Mouse (Mus musculus): ENCODE measurements around the gene Epb41l3. TPM values are rescaled to one million over a fixed set of nuclear protein-coding genes. Genes with fewer than 3 reads are reported as not detected.

Epb41l3 gene
- polyA plus RNA-seq, 1 experiment: not detected

DNA sequence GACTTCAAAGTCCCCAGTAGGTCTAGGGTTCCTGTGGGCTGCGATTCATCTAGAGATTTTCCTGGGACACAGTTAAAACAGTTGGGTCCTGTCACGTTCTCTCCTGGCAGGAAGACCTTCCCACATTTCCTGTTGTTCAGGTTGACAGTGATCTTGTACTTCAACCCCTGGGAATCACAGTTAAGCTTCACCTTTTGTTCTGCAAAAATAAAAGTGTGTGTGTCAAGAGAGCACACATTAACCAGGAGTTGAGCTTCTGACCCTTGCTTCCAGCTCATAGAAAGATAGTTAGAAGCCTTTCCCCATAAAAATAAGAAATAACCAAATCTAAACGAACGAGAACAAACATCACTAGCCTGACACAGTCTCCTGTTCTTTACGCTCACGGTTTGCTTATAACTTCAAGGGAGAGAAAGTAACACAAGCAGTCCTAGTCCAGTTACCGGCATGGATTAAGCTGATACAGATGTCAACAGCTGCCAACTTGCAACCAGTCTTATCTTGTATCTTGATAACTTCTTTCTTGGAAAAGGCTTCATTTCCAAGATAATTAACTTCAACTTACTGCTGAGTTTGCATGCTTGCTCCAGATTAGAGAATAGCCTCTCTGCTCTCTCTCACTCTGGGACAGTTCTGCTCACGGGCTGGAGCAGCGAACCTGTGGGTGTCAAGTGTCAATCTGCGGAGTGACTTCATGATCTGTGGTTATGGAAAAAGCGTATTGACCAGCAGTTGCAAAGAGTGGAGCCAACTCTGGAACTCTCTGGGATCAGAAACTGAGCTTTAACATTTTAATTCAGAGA is 7.3 kb upstream of the Epb41l3 start:
- WGBS: 81% methylated on average over 11 of the region's 11 CpGs
- Histone ChIP-seq H3K4me1 (ENCODE audit: control insufficient read depth, insufficient read depth, low read length) (no peaks in the 10 kb centered on the region), H3K27ac (ENCODE audit: insufficient read depth, low read depth, low read length) (no peak overlapping the region), H3K4me3 (ENCODE audit: insufficient read depth, low read depth, low read length) (no peak overlapping the region)
- TF ChIP-seq POLR2A (IDR thresholded peaks at IDR 0.05; ENCODE audit: insufficient read depth, low read depth, low read length) (no peak), CTCF (IDR thresholded peaks at IDR 0.05; ENCODE audit: insufficient read depth, low read depth, low read length) (no peak)

DNA sequence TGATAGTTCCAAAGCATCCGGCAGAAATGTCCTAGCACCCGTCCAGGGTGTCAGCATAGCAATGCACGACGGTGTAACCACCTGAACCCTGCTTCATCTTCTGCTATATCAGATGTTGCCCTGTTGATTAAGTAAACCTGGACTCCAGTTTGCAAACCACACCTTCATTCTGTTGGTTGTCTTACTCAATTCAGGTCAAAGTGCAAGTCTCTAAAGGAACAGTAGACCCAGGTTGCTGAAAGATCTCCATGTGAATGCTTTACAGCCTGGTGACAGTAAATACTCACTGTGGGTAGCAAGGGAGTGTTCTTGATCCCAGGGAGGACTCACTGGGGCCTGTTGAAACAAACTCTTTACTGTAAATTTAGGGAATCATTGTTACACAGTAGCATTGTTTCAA is 1.4 kb upstream of the Epb41l3 start:
- no peak for TF ChIP-seq CTCF (IDR thresholded peaks at IDR 0.05; ENCODE audit: insufficient read depth, low read depth, low read length)
- TF ChIP-seq POLR2A (IDR thresholded peaks at IDR 0.05; ENCODE audit: insufficient read depth, low read depth, low read length): no peak
- 91% methylated on average over 4 of the region's 4 CpGs for WGBS

DNA sequence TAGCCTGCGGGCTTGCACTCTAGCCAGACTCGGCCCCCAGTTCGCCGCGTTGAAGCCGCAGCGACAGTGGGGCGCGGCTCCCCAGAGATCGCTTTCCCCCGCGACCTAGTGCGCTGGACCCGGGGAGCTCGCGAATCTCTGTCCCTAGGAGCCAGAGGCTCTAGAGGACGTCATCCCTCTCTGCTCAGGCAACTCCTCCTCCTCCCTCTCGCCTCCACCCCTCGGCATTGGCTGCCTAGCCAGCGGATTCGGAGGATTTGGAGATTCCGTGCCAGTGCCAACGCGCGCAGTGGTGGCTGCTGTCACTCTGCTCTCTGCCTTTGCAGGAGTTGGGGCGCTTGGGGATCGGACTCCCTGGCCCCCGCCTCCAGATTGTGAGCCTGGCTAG is 749 bp downstream of the Epb41l3 start:
- Histone ChIP-seq H3K4me3 (ENCODE audit: insufficient read depth, low read depth, low read length) (peak overlapping the region; percentile 81), H3K4me1 (ENCODE audit: control insufficient read depth, insufficient read depth, low read length) (peaks cover 9% of the 10 kb centered on the region), H3K27ac (ENCODE audit: insufficient read depth, low read depth, low read length) (peak overlapping the region; percentile 53)
- WGBS: under 1% methylated on average over 28 of the region's 28 CpGs
- TF ChIP-seq CTCF (IDR thresholded peaks at IDR 0.05; ENCODE audit: insufficient read depth, low read depth, low read length) (no peak), POLR2A (IDR thresholded peaks at IDR 0.05; ENCODE audit: insufficient read depth, low read depth, low read length) (0 out of 2 replicates have a peak, but pooled peaks have one; percentile 18)

More for the DNA sequence above, 1.4 kb upstream of the Epb41l3 start:
- H3K27ac ChIP-seq (ENCODE audit: insufficient read depth, low read depth, low read length): no peak overlapping the region
- H3K4me1 ChIP-seq (ENCODE audit: control insufficient read depth, insufficient read depth, low read length): peaks cover 9% of the 10 kb centered on the region
- H3K4me3 ChIP-seq (ENCODE audit: insufficient read depth, low read depth, low read length): no peak overlapping the region

DNA sequence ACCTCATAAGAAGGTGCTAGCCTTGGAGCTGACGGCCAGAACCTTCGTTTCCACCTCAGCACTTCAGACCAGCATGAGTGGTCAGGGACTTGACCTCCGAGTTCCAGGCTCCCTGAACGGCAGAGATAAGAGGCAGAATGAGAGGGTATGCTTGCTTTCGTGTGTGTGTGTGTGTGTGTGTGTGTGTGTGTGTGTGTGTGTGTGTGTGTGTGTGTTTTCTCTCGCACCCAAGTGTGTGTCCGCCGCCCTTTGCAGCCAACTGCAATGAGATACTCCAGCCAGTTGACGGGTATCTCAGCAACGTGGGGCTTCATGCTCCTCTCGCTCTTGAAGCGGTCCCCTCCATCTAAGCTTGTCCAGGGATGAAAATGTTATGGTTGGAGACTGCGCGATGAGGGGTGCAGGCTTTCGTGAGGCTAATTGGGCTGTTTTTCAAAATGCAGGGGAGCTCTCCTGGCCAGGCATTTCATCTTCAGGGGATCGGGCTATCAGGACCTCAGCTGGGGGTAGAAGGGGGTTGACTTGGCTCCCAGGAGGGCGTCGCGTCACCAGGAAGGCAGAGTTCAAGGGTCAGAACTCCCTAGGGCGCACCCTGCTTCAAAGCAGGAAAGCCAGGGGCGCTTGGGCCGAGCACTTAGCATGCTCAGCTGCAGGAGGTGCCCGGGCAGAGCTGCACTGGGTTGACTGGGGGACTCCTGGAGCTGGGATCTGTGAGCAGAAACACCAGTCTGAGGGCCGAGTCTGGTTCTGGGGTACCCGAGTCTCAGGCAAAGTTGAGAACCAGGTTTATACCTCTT is 1.5 kb downstream of the Epb41l3 start:
- 3% methylated on average over 25 of the region's 25 CpGs for WGBS
- 0 out of 2 replicates have a peak, but pooled peaks have one; percentile 12 for TF ChIP-seq POLR2A (IDR thresholded peaks at IDR 0.05; ENCODE audit: insufficient read depth, low read depth, low read length)
- TF ChIP-seq CTCF (IDR thresholded peaks at IDR 0.05; ENCODE audit: insufficient read depth, low read depth, low read length): 0 out of 2 replicates have a peak, but pooled peaks have one; percentile 15
- Histone ChIP-seq H3K27ac (ENCODE audit: insufficient read depth, low read depth, low read length) (peak overlapping the region; percentile 53; the same call in 1 of the 2 replicates), H3K4me1 (ENCODE audit: control insufficient read depth, insufficient read depth, low read length) (peaks cover 9% of the 10 kb centered on the region), H3K4me3 (ENCODE audit: insufficient read depth, low read depth, low read length) (peak overlapping the region; percentile 81)

DNA sequence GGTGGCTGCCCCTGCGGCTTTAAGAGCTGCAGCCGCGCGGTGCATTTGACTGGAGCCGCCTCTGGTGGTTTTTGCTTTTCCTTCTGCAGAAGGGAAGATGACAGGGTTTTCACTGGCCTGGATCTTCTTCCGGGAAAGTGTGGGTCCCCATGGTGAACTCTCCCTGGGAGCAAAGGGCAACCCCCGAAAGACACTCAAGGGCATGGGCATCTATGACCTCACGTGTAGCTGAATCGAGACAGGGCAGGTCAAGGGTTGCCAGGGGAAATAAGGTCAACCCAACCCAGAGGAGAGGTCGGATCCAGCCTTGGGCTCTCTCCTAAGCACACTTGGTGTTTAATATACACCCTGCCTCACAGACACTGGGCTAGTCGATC is 2.0 kb downstream of the Epb41l3 start:
- Histone ChIP-seq H3K27ac (ENCODE audit: insufficient read depth, low read depth, low read length) (no peak overlapping the region; the same call in 1 of the 2 replicates), H3K4me1 (ENCODE audit: control insufficient read depth, insufficient read depth, low read length) (peaks cover 9% of the 10 kb centered on the region), H3K4me3 (ENCODE audit: insufficient read depth, low read depth, low read length) (peak overlapping the region; percentile 81)
- TF ChIP-seq CTCF (IDR thresholded peaks at IDR 0.05; ENCODE audit: insufficient read depth, low read depth, low read length) (no peak), POLR2A (IDR thresholded peaks at IDR 0.05; ENCODE audit: insufficient read depth, low read depth, low read length) (no peak)
- 27% methylated on average over 11 of the region's 11 CpGs for WGBS

DNA sequence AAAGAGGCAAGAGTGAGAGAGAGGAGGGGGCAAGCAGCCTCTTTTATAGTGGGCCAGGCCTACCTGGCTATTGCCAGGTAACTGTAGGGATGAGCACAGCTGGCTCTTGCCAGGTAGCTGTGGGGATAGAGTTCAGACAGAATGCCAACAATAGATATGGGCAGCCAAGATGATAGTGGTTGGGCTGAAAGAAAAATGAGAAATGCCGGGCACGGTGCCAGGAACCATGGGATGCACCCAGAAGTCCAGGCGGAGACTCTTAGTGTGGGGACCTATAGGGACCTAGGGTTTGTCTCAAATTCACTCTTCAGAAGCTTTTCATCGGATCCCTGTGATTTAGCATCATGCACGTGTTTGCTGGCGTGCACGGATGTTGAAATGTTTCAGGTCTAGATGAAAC is 6.8 kb downstream of the Epb41l3 start:
- no peak overlapping the region for H3K4me3 ChIP-seq (ENCODE audit: insufficient read depth, low read depth, low read length)
- TF ChIP-seq CTCF (IDR thresholded peaks at IDR 0.05; ENCODE audit: insufficient read depth, low read depth, low read length) (no peak), POLR2A (IDR thresholded peaks at IDR 0.05; ENCODE audit: insufficient read depth, low read depth, low read length) (no peak)
- 90% methylated on average over 7 of the region's 7 CpGs for WGBS
- H3K4me1 ChIP-seq (ENCODE audit: control insufficient read depth, insufficient read depth, low read length): peaks cover 4% of the 10 kb centered on the region
- H3K27ac ChIP-seq (ENCODE audit: insufficient read depth, low read depth, low read length): no peak overlapping the region

DNA sequence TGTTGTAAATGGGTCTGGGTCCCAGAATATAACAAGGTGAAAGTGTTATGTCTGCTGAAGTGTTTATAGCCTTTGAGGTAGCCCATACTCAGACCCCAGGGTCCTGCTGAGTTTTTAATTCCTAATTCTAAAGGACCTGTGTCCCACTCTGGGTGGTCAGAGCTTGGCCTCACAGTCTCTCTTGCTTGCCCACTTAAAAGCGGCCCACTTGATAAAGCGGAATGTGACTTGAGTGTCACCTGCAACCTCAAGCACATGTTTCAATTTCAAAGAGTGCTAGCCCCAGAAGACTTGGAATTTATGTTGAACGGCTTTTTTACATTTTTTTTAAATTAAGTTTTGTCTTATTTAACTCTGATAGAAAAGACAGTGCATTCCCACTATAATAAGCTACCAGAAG is 16.1 kb downstream of the Epb41l3 start:
- no peak for TF ChIP-seq POLR2A (IDR thresholded peaks at IDR 0.05; ENCODE audit: insufficient read depth, low read depth, low read length)
- TF ChIP-seq CTCF (IDR thresholded peaks at IDR 0.05; ENCODE audit: insufficient read depth, low read depth, low read length): no peak
- H3K4me3 ChIP-seq (ENCODE audit: insufficient read depth, low read depth, low read length): no peak overlapping the region
- 94% methylated on average over 3 of the region's 3 CpGs for WGBS

DNA sequence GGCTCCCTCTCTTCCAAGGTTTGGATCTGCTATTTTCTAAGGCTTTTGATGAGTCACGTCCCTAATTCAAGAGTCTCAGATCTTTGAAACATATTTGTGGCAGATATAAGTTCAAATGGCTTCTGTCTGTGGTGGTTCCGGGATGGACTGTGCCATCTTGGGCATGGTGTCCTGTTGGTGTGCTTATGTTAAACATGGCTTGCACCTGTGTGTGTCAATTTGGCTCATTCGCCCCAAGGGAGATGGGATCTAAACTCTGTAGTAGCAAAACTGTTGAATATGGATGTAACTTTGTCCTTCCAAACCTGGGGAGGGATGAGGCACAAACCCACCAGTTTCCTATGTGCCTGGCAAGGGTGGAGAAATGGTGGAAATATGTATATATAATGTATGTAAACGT is 21.6 kb downstream of the Epb41l3 start:
- H3K4me1 ChIP-seq (ENCODE audit: control insufficient read depth, insufficient read depth, low read length): peaks cover 5% of the 10 kb centered on the region
- WGBS: 84% methylated on average over 4 of the region's 4 CpGs
- H3K27ac ChIP-seq (ENCODE audit: insufficient read depth, low read depth, low read length): no peak overlapping the region
- no peak overlapping the region for H3K4me3 ChIP-seq (ENCODE audit: insufficient read depth, low read depth, low read length)
- no peak for TF ChIP-seq POLR2A (IDR thresholded peaks at IDR 0.05; ENCODE audit: insufficient read depth, low read depth, low read length)
- TF ChIP-seq CTCF (IDR thresholded peaks at IDR 0.05; ENCODE audit: insufficient read depth, low read depth, low read length): no peak

More for the DNA sequence above, 16.1 kb downstream of the Epb41l3 start:
- Histone ChIP-seq H3K4me1 (ENCODE audit: control insufficient read depth, insufficient read depth, low read length) (0 out of 2 replicates have a peak, but pooled peaks cover 2% of the 10 kb centered on the region), H3K27ac (ENCODE audit: insufficient read depth, low read depth, low read length) (no peak overlapping the region)

DNA sequence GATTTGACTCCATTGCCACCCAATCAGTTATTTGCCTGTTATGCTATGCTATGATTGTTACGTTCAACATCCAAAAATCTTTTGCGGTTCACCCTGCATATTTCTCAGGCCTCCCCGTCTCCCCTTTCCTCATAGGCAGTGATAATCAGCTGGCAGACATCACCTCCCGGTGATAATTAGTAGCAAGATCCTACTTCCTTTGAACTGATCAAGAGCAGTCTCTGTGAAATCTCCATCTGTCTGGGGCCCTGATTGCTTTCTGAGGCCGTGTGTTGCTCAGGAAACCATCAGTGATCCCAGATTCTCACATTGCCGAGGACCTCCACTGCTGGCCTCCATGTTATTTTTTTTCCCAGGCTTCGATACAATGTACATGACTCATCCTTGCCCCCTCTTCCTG is 22.5 kb downstream of the Epb41l3 start:
- H3K4me1 ChIP-seq (ENCODE audit: control insufficient read depth, insufficient read depth, low read length): peaks cover 3% of the 10 kb centered on the region
- no peak overlapping the region for H3K4me3 ChIP-seq (ENCODE audit: insufficient read depth, low read depth, low read length)
- WGBS: 76% methylated on average over 7 of the region's 7 CpGs
- TF ChIP-seq POLR2A (IDR thresholded peaks at IDR 0.05; ENCODE audit: insufficient read depth, low read depth, low read length) (no peak), CTCF (IDR thresholded peaks at IDR 0.05; ENCODE audit: insufficient read depth, low read depth, low read length) (no peak)
- no peak overlapping the region for H3K27ac ChIP-seq (ENCODE audit: insufficient read depth, low read depth, low read length)
